Comparison of ENCODE assay signal across 8 mouse cellular contexts in the genomic region with DNA sequence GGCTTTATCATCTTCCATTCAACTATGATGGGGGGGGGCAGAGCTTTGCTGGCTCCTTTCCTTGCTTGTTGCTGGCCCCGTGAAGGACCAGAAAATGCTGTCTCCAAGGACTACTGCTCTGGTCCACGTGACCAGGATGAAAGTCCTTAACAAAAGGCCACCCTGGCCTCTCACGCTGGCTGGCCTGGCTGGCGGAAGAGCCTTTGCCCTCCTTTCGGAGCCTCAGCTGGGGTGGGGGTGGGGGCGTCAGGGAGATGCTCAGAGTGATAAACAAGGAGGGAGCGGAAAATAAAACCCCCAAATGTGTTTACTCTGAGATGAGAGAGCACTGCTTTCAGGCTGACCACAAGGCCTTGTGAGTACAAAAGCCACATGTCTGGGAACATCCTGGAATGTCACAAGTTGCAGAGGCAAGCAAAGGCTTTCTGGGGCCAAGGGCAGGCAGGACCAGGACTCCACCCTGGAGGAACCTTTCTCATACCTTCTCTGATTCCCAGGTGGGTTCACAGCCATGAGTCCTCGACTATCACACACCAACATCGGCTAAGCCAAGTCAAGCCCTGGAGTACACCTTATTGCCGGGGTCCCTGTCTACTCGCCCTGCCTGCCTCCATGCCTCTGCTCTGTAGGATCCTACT. TPM values are rescaled to one million over a fixed set of nuclear protein-coding genes. Genes with fewer than 3 reads are reported as not detected.
DNase-seq lines count a peak whose midpoint lies in the region; ATAC-seq and TF ChIP-seq lines count a peak whose summit lies in the region.

No protein-coding gene starts in this region.

- no peak for ATAC-seq in heart, embryonic 11.5 days (replicated peaks; ENCODE audit: insufficient number of reproducible peaks, low FRiP score, low TSS enrichment)
- 0 out of 2 replicates have a peak, but pooled peaks have one; percentile 27 for ATAC-seq in kidney, embryonic 16.5 days (ENCODE audit: low FRiP score, low TSS enrichment)
- ATAC-seq in granulocyte monocyte progenitor cell, adult 5-6 weeks (replicated peaks; ENCODE audit: poor library complexity, severe bottlenecking), result no peak

- H3K36me3 ChIP-seq in heart, adult 2 months (ENCODE audit: control insufficient read depth, insufficient read depth, low read length), result no peaks in the 10 kb centered on the region
- H3K36me3 ChIP-seq in heart, embryonic 11.5 days (ENCODE audit: control insufficient read depth, insufficient read depth, low read length), result no peaks in the 10 kb centered on the region
- no peaks in the 10 kb centered on the region for H3K36me3 ChIP-seq in kidney, embryonic 16.5 days (ENCODE audit: insufficient read depth, low read length)

- no peak for TF ChIP-seq POLR2A in heart, adult 2 months (IDR thresholded peaks at IDR 0.05; ENCODE audit: insufficient read depth, low read depth, low read length)

- peak overlapping the region; percentile 57 for H3K27ac ChIP-seq in heart, adult 2 months
- no peak overlapping the region for H3K27ac ChIP-seq in heart, embryonic 11.5 days (ENCODE audit: low read depth, low read length)
- H3K27ac ChIP-seq in kidney, embryonic 16.5 days (ENCODE audit: low read length), result peak overlapping the region; percentile 16; the same call in 1 of the 2 replicates

- no peaks in the 10 kb centered on the region for H3K79me2 ChIP-seq in heart, adult 2 months (replicated peaks; ENCODE audit: control insufficient read depth, insufficient read depth, low read length)

- H3K9ac ChIP-seq in heart, adult 2 months (ENCODE audit: low read depth, low read length), result no peak overlapping the region
- no peak overlapping the region for H3K9ac ChIP-seq in heart, embryonic 11.5 days (ENCODE audit: low read depth, low read length)
- no peak overlapping the region for H3K9ac ChIP-seq in kidney, embryonic 16.5 days (replicated peaks; ENCODE audit: low read length)

- DNase-seq in heart, adult 2 months, result no peak
- DNase-seq in 416B (ENCODE audit: low read depth), result peak; percentile 42
- peak; percentile 57 for DNase-seq in adipocyte (ENCODE audit: low spot score)
- no peak for DNase-seq in frontal cortex, adult 2 months (ENCODE audit: extremely low spot score in 1 of 2, low spot score in 1 of 2)
- DNase-seq in left cerebral cortex, adult 18-20 months (ENCODE audit: low spot score in 2 of 2), result no peak

- TF ChIP-seq EP300 in heart, adult 2 months (IDR thresholded peaks at IDR 0.05; ENCODE audit: insufficient read depth, low read depth, low read length), result no peak

- peaks cover 6% of the 10 kb centered on the region for H3K4me1 ChIP-seq in heart, adult 2 months (ENCODE audit: control insufficient read depth, insufficient read depth, low read length)
- peaks cover 3% of the 10 kb centered on the region; the same call in 1 of the 2 replicates for H3K4me1 ChIP-seq in heart, embryonic 11.5 days (ENCODE audit: control insufficient read depth, insufficient read depth, low read length)
- H3K4me1 ChIP-seq in kidney, embryonic 16.5 days (ENCODE audit: insufficient read depth, low read length), result peaks cover 9% of the 10 kb centered on the region

- no peak overlapping the region for H3K4me2 ChIP-seq in heart, embryonic 11.5 days
- no peak overlapping the region for H3K4me2 ChIP-seq in kidney, embryonic 16.5 days (replicated peaks; ENCODE audit: low read depth, low read length)

- H3K9me3 ChIP-seq in heart, embryonic 11.5 days (replicated peaks; ENCODE audit: control insufficient read depth, low read length), result no peaks in the 10 kb centered on the region
- H3K9me3 ChIP-seq in kidney, embryonic 16.5 days (ENCODE audit: low read length), result no peaks in the 10 kb centered on the region

- no peaks in the 10 kb centered on the region for H3K27me3 ChIP-seq in heart, adult 2 months (ENCODE audit: control insufficient read depth, insufficient read depth, low read length)
- no peaks in the 10 kb centered on the region for H3K27me3 ChIP-seq in heart, embryonic 11.5 days (ENCODE audit: control insufficient read depth, insufficient read depth, low read length)
- H3K27me3 ChIP-seq in kidney, embryonic 16.5 days (ENCODE audit: insufficient read depth, low read length), result no peaks in the 10 kb centered on the region

- intact Hi-C loops in heart, adult 2 months (cut with DNase I), result no loop called here

- 49% methylated on average over 11 of the region's 11 CpGs for WGBS in heart, adult 2 months
- WGBS in heart, embryonic 11.5 days (ENCODE audit: insufficient replicate concordance), result 46% methylated on average over 11 of the region's 11 CpGs
- 44% methylated on average over 11 of the region's 11 CpGs for WGBS in kidney, embryonic 16.5 days

- TF ChIP-seq CTCF in heart, adult 2 months (IDR thresholded peaks at IDR 0.05), result no peak

- H3K4me3 ChIP-seq in heart, adult 2 months, result no peak overlapping the region
- H3K4me3 ChIP-seq in heart, embryonic 11.5 days (ENCODE audit: low read depth, low read length), result no peak overlapping the region
- no peak overlapping the region for H3K4me3 ChIP-seq in kidney, embryonic 16.5 days (ENCODE audit: low read length)

RNA-seq across cellular contexts. Expression of a gene that starts 24.7 kb away (rescaled TPM):
- total RNA-seq in heart, adult 2 months (2021), result 100 to 1,000 TPM in 1 of 2 experiments, 10 to 100 TPM in 1; 88.3 to 111 TPM
- polyA plus RNA-seq in heart, adult 2 months (2012; rRNA removed), result 30.4 and 46.8 TPM in 2 replicates
- polyA plus RNA-seq in heart, embryonic 11.5 days (2014; fragmentation: Nextera tagmentation; extraction: Ambion mirVana), result 30.4 and 31.8 TPM in 2 replicates
- polyA plus RNA-seq in kidney, embryonic 16.5 days (2015; fragmentation: Nextera tagmentation; extraction: Ambion mirVana), result 55.4 and 64.5 TPM in 2 replicates
- 34.4 and 38.7 TPM in 2 replicates for polyA plus RNA-seq in frontal cortex, adult 2 months (2012; rRNA removed)
- 199 and 315 TPM in 2 replicates for total RNA-seq in granulocyte monocyte progenitor cell, adult 5-6 weeks (2014; fragmentation: Nextera tagmentation)
- 285 and 305 TPM in 2 replicates for total RNA-seq in granulocyte monocyte progenitor cell, adult 5-6 weeks (2017)
- total RNA-seq in left cerebral cortex, adult 18-20 months (2021), result 10 to 100 TPM; 74.4 to 78.9 TPM

Comparison
In these comparisons a context has a peak if more than half of its experiments do, and no peak if none do; other contexts are left out.
1. DNase-seq: peak in 416B (single experiment) and adipocyte (single experiment); none in heart, adult 2 months (0 of 2), frontal cortex, adult 2 months (0 of 2) and left cerebral cortex, adult 18-20 months (0 of 2).